ENCODE assay signal across 8 mouse cellular contexts in genomic region chr14:20798761-20799160, GRCm38 (mm10). TPM values are rescaled to one million over a fixed set of nuclear protein-coding genes. Genes with fewer than 3 reads are reported as not detected.
DNase-seq lines count a peak whose midpoint lies in the region; ATAC-seq and TF ChIP-seq lines count a peak whose summit lies in the region.

No protein-coding gene starts in this region.

- no peak overlapping the region for H3K4me2 ChIP-seq in hindbrain, embryonic 11.5 days (replicated peaks; ENCODE audit: low read depth, low read length)
- H3K4me2 ChIP-seq in hindbrain, embryonic 13.5 days, result no peak overlapping the region

- H3K27ac ChIP-seq in hindbrain, embryonic 11.5 days (ENCODE audit: low read depth, low read length), result no peak overlapping the region
- no peak overlapping the region for H3K27ac ChIP-seq in hindbrain, embryonic 13.5 days
- no peak overlapping the region for H3K27ac ChIP-seq in embryonic facial prominence, embryonic 10.5 days (replicated peaks)
- H3K27ac ChIP-seq in testis, adult 2 months (ENCODE audit: control insufficient read depth, insufficient read depth, low read depth, low read length), result no peak overlapping the region

- no peaks in the 10 kb centered on the region for H3K4me1 ChIP-seq in hindbrain, embryonic 11.5 days (replicated peaks; ENCODE audit: control insufficient read depth, insufficient read depth, low read length)
- peaks cover 34% of the 10 kb centered on the region for H3K4me1 ChIP-seq in hindbrain, embryonic 13.5 days (replicated peaks)
- peaks cover 30% of the 10 kb centered on the region for H3K4me1 ChIP-seq in embryonic facial prominence, embryonic 10.5 days
- peaks cover 11% of the 10 kb centered on the region for H3K4me1 ChIP-seq in testis, adult 2 months (ENCODE audit: control insufficient read depth, insufficient read depth, low read length)

- no peak overlapping the region for H3K9ac ChIP-seq in hindbrain, embryonic 11.5 days (ENCODE audit: low read depth, low read length)
- H3K9ac ChIP-seq in hindbrain, embryonic 13.5 days, result no peak overlapping the region

- ATAC-seq in hindbrain, embryonic 11.5 days (ENCODE audit: low FRiP score), result no peak
- ATAC-seq in hindbrain, embryonic 13.5 days (ENCODE audit: low FRiP score), result no peak

- WGBS in hindbrain, embryonic 11.5 days, result 12% methylated on average over 7 of the region's 7 CpGs
- 8% methylated on average over 7 of the region's 7 CpGs for whole genome bisulfite sequencing in hindbrain, embryonic 13.5 days
- 7% methylated on average over 7 of the region's 7 CpGs for WGBS in embryonic facial prominence, embryonic 10.5 days

- H3K27me3 ChIP-seq in hindbrain, embryonic 11.5 days (ENCODE audit: control insufficient read depth, insufficient read depth, low read length), result no peaks in the 10 kb centered on the region; the same call in 1 of the 2 replicates
- H3K27me3 ChIP-seq in hindbrain, embryonic 13.5 days, result no peaks in the 10 kb centered on the region
- H3K27me3 ChIP-seq in embryonic facial prominence, embryonic 10.5 days (replicated peaks; ENCODE audit: low read depth, poor library complexity, severe bottlenecking), result peaks cover 8% of the 10 kb centered on the region; the same call in 1 of the 2 replicates
- H3K27me3 ChIP-seq in testis, adult 2 months (ENCODE audit: control insufficient read depth, insufficient read depth, low read length), result no peaks in the 10 kb centered on the region

- H3K36me3 ChIP-seq in hindbrain, embryonic 11.5 days (ENCODE audit: control insufficient read depth, insufficient read depth, low read length), result no peaks in the 10 kb centered on the region
- H3K36me3 ChIP-seq in hindbrain, embryonic 13.5 days, result no peaks in the 10 kb centered on the region
- no peaks in the 10 kb centered on the region for H3K36me3 ChIP-seq in embryonic facial prominence, embryonic 10.5 days (replicated peaks)
- no peaks in the 10 kb centered on the region for H3K36me3 ChIP-seq in testis, adult 2 months (ENCODE audit: control insufficient read depth, insufficient read depth, low read length)

- intact Hi-C loops in heart, postnatal 25 days (cut with DNase I), result loop anchor here (1.0 to 5.0 kb wide), 3 partner anchors 11 to 101 kb away; no protein-coding TSS in a partner anchor
- intact Hi-C loops in left cerebral cortex, postnatal 10 days (cut with DNase I), result no loop called here

- TF ChIP-seq POLR2A in testis, adult 2 months (IDR thresholded peaks at IDR 0.05; ENCODE audit: control insufficient read depth, low read depth, low read length), result no peak

- TF ChIP-seq CTCF in testis, adult 2 months (IDR thresholded peaks at IDR 0.05; ENCODE audit: control insufficient read depth, insufficient read depth, insufficient replicate concordance, low read depth, low read length), result peak; percentile 95

- H3K9me3 ChIP-seq in hindbrain, embryonic 11.5 days (ENCODE audit: control insufficient read depth, low read length), result no peaks in the 10 kb centered on the region
- no peaks in the 10 kb centered on the region for H3K9me3 ChIP-seq in hindbrain, embryonic 13.5 days
- H3K9me3 ChIP-seq in embryonic facial prominence, embryonic 10.5 days, result no peaks in the 10 kb centered on the region

- DNase-seq in hindbrain, embryonic 11.5 days (ENCODE audit: low spot score), result peak; percentile 90
- peak; percentile 97 for DNase-seq in adrenal gland, postnatal 25 days
- DNase-seq in embryonic facial prominence, embryonic 10.5 days (ENCODE audit: low spot score), result peak; percentile 89
- peak; percentile 68 for DNase-seq in heart, postnatal 25 days (ENCODE audit: low spot score)
- peak; percentile 71 to 91 for DNase-seq in left cerebral cortex, postnatal 10 days (ENCODE audit: extremely low spot score in 1 of 2, low spot score in 2 of 2)
- DNase-seq in naive thymus-derived CD4-positive, alpha-beta T cell, adult 2 months (ENCODE audit: low read depth), result peak; percentile 93

- no peak overlapping the region for H3K4me3 ChIP-seq in hindbrain, embryonic 11.5 days (ENCODE audit: low read depth, low read length)
- H3K4me3 ChIP-seq in hindbrain, embryonic 13.5 days, result no peak overlapping the region
- H3K4me3 ChIP-seq in embryonic facial prominence, embryonic 10.5 days, result peak overlapping the region; percentile 13; the same call in 1 of the 2 replicates
- H3K4me3 ChIP-seq in testis, adult 2 months (ENCODE audit: control insufficient read depth, low read depth, low read length), result no peak overlapping the region

RNA-seq across cellular contexts. Expression of gene Camk2g, which starts 4.9 kb away (rescaled TPM):
- polyA plus RNA-seq in hindbrain, embryonic 11.5 days (2014; fragmentation: Nextera tagmentation; extraction: Ambion mirVana), result 44.2 and 46.8 TPM in 2 replicates
- 116 and 131 TPM in 2 replicates for polyA plus RNA-seq in hindbrain, embryonic 13.5 days (2015; fragmentation: Nextera tagmentation; extraction: Ambion mirVana)
- total RNA-seq in adrenal gland, postnatal 25 days (2021), result 49.0 and 62.6 TPM in 2 replicates
- polyA plus RNA-seq in embryonic facial prominence, embryonic 10.5 days (2016; fragmentation: Nextera tagmentation; extraction: Ambion mirVana), result 43.9 and 50.6 TPM in 2 replicates
- 10 to 100 TPM; 50.4 to 59.5 TPM for total RNA-seq in heart, postnatal 25 days (2021)
- total RNA-seq in left cerebral cortex, postnatal 10 days (2021), result 100 to 1,000 TPM; 255 to 269 TPM
- polyA plus RNA-seq in testis, adult 2 months (2012; rRNA removed), result 16.4 and 18.6 TPM in 2 replicates

RNA-seq across cellular contexts. Expression of gene Plau, which starts 37.7 kb away (rescaled TPM):
- polyA plus RNA-seq in hindbrain, embryonic 11.5 days (2014; fragmentation: Nextera tagmentation; extraction: Ambion mirVana), result 0.59 and 0.65 TPM in 2 replicates
- 0.40 and 0.45 TPM in 2 replicates for polyA plus RNA-seq in hindbrain, embryonic 13.5 days (2015; fragmentation: Nextera tagmentation; extraction: Ambion mirVana)
- total RNA-seq in adrenal gland, postnatal 25 days (2021), result 14.2 and 21.2 TPM in 2 replicates
- 0.67 and 1.0 TPM in 2 replicates for polyA plus RNA-seq in embryonic facial prominence, embryonic 10.5 days (2016; fragmentation: Nextera tagmentation; extraction: Ambion mirVana)
- 1 to 10 TPM; 4.5 to 4.6 TPM for total RNA-seq in heart, postnatal 25 days (2021)
- total RNA-seq in left cerebral cortex, postnatal 10 days (2021), result 1 to 10 TPM; 3.4 to 4.2 TPM
- polyA plus RNA-seq in testis, adult 2 months (2012; rRNA removed), result 0.73 and 1.2 TPM in 2 replicates
